Mouse (Mus musculus): Measurements from ENCODE around the gene Hivep3.

DNA sequence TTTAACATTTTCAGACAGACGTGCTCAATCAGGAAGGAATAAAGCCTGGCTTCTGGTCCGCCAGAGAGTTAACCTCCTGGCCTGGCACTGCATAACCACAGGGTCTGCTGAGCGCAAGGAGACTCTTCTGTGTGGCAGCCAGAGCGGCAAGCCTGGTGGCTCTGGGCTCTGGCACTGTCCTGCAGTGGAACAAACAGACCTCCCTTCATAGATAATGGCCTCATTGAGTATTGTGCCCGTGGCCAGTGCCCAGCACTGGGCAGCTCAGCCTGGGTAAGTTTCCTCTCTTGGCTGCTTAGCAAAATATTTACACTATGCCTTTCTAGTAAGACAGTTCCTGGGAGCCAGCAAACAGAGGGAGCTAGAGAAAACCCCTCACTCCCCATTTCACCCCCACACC is 340.5 kb downstream of the Hivep3 start:
- TF ChIP-seq CTCF (IDR thresholded peaks at IDR 0.05; ENCODE audit: low read depth) (no peak), EP300 (optimal IDR thresholded peaks at IDR 0.05) (no peak)
